13 mouse cellular contexts compared by ENCODE assay signal in the genomic region with DNA sequence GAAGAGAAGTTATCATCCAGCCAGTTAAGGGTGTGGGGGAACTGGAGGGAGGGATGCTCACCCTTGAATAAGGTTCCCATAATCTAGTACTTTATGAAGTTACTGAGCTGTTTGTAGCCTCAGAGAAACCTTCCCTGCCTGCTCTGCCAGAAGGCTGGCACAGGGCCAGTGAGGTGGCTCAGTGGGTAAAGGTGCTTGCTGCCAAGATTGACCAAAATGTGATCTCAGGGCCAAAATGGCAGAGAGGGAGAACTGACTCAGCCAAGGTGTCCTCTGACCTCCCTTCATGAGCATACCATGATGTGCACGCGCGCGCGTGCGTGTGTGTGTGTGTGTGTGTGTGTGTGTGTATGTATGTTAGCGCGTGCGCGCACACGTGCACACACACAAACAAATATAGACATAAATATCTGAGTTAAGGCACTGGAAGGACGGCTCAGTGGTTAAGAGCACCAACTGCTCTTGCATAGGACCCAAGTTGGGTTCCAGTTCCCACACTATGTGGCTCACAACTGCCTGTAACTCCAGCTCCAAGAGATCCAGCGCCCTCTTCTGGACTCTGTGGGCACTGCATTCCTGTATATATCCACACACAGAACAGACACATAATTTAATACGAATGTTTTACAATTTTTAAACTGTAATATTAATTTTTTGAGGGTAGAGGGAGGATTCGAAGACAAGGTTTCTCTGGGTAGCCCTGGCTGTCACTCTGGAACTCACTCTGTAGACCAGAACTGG. TPM values are rescaled to one million over a fixed set of nuclear protein-coding genes. Genes with fewer than 3 reads are reported as not detected.
A peak's percentile ranks its signal among the peaks of the same experiment; 100 is the strongest.
DNase-seq lines count a peak whose midpoint lies in the region; ATAC-seq and TF ChIP-seq lines count a peak whose summit lies in the region.
"Had no signal": no experiment of that assay in that cellular context is flagged by ENCODE, and none has a peak within 500 bp of the region (broad histone marks: within the 10 kb centered on the region; RNA-seq: fewer than 3 reads in every experiment).

No protein-coding gene starts in this region.

- no peak overlapping the region for H3K27ac ChIP-seq in gastrocnemius, adult 2 months
- H3K27ac ChIP-seq in lung, embryonic 14.5 days (ENCODE audit: low read depth), result no peak overlapping the region
- H3K27ac ChIP-seq in bone marrow macrophage, adult 2 months (ENCODE audit: insufficient read depth, low read depth, low read length), result no peak overlapping the region
- no peak overlapping the region for H3K27ac ChIP-seq in cortical plate, adult 2 months (ENCODE audit: insufficient read depth, low read length)
- H3K27ac ChIP-seq: embryonic facial prominence, embryonic 15.5 days; heart, embryonic 15.5 days; macrophage had no signal

- WGBS in lung, embryonic 14.5 days, result 92% methylated on average over 15 of the region's 15 CpGs

- peaks cover 40% of the 10 kb centered on the region for H3K36me3 ChIP-seq in lung, embryonic 14.5 days (ENCODE audit: insufficient read depth)

- H3K4me2 ChIP-seq in lung, embryonic 14.5 days, result no peak overlapping the region
- H3K4me2 ChIP-seq: embryonic facial prominence, embryonic 15.5 days; heart, embryonic 15.5 days had no signal

- H3K4me1 ChIP-seq in lung, embryonic 14.5 days (ENCODE audit: insufficient read depth), result no peaks in the 10 kb centered on the region
- peaks cover 15% of the 10 kb centered on the region for H3K4me1 ChIP-seq in bone marrow macrophage, adult 2 months (ENCODE audit: control insufficient read depth, insufficient read depth, low read length)
- peaks cover 7% of the 10 kb centered on the region for H3K4me1 ChIP-seq in cortical plate, adult 2 months (ENCODE audit: control insufficient read depth, insufficient read depth, low read length)
- H3K4me1 ChIP-seq: embryonic facial prominence, embryonic 15.5 days had no signal

- no peak overlapping the region for H3K4me3 ChIP-seq in gastrocnemius, adult 2 months
- H3K4me3 ChIP-seq in lung, embryonic 14.5 days (ENCODE audit: low read depth, low read length), result no peak overlapping the region
- no peak overlapping the region for H3K4me3 ChIP-seq in bone marrow macrophage, adult 2 months (ENCODE audit: insufficient read depth, low read length)
- no peak overlapping the region for H3K4me3 ChIP-seq in cortical plate, adult 2 months (ENCODE audit: insufficient read depth, low read length)
- H3K4me3 ChIP-seq: embryonic facial prominence, embryonic 15.5 days; heart, embryonic 15.5 days had no signal

- no peak for ATAC-seq in lung, embryonic 14.5 days (ENCODE audit: insufficient read depth)

- TF ChIP-seq CTCF in gastrocnemius, adult 2 months (IDR thresholded peaks at IDR 0.05), result peak; percentile 27; the same call in 1 of the 2 replicates
- TF ChIP-seq CTCF in lung, embryonic 14.5 days (IDR thresholded peaks at IDR 0.05; ENCODE audit: low read depth), result 0 out of 2 replicates have a peak, but pooled peaks have one; percentile 24
- TF ChIP-seq CTCF in bone marrow macrophage, adult 2 months (IDR thresholded peaks at IDR 0.05; ENCODE audit: low read depth, low read length), result 0 out of 2 replicates have a peak, but pooled peaks have one; percentile 20
- TF ChIP-seq CTCF in cortical plate, adult 2 months (IDR thresholded peaks at IDR 0.05; ENCODE audit: extremely low read depth, insufficient read depth, low read length), result 0 out of 2 replicates have a peak, but pooled peaks have one; percentile 3

- DNase-seq in gastrocnemius, adult 2 months, result no peak
- no peak for DNase-seq in gastrocnemius, adult 8-10 months (ENCODE audit: low spot score in 2 of 2)
- DNase-seq in lung, embryonic 14.5 days, result no peak
- no peak for DNase-seq in lung, postnatal 36 days
- no peak for DNase-seq in embryo, embryonic 9.5 days (ENCODE audit: extremely low spot score)
- DNase-seq in heart, adult 11 months, result no peak
- DNase-seq: adrenal gland, postnatal 25 days; kidney, adult 11 months had no signal

- H3K9ac ChIP-seq in lung, embryonic 14.5 days, result no peak overlapping the region
- H3K9ac ChIP-seq: embryonic facial prominence, embryonic 15.5 days; heart, embryonic 15.5 days had no signal

- no peaks in the 10 kb centered on the region for H3K9me3 ChIP-seq in lung, embryonic 14.5 days (ENCODE audit: low read depth, low read length)
- H3K9me3 ChIP-seq: embryonic facial prominence, embryonic 15.5 days; heart, embryonic 15.5 days had no signal

- no peaks in the 10 kb centered on the region for H3K27me3 ChIP-seq in lung, embryonic 14.5 days (ENCODE audit: insufficient read depth, low read length)
- H3K27me3 ChIP-seq: embryonic facial prominence, embryonic 15.5 days; heart, embryonic 15.5 days had no signal

- no peak for TF ChIP-seq POLR2A in bone marrow macrophage, adult 2 months (IDR thresholded peaks at IDR 0.05; ENCODE audit: borderline replicate concordance, low read depth, low read length)
- TF ChIP-seq POLR2A in cortical plate, adult 2 months (IDR thresholded peaks at IDR 0.05; ENCODE audit: extremely low read depth, insufficient read depth, low read length), result no peak

- intact Hi-C loops in gastrocnemius, adult 2 months (cut with DNase I), result no loop called here

RNA-seq across cellular contexts. Expression of a gene that starts 26.1 kb away (rescaled TPM):
- 1 to 10 TPM; 3.0 to 4.2 TPM for total RNA-seq in gastrocnemius, adult 2 months (2021)
- total RNA-seq in gastrocnemius, adult 8-10 months (2022), result 1 to 10 TPM; 1.4 to 2.1 (median 1.9) TPM
- 5.8 and 6.6 TPM in 2 replicates for polyA plus RNA-seq in lung, embryonic 14.5 days (2014; fragmentation: Nextera tagmentation; extraction: Ambion mirVana)
- 13.1 and 14.3 TPM in 2 replicates for polyA plus RNA-seq in bone marrow macrophage, adult 2 months (2012; ENCODE audit: insufficient read depth, insufficient read length, missing spikeins)
- 74.1 and 77.0 TPM in 2 replicates for polyA plus RNA-seq in cortical plate, adult 2 months (2012; rRNA removed)

RNA-seq across cellular contexts. Expression of a gene that starts 33.8 kb away (rescaled TPM):
- not detected for total RNA-seq in gastrocnemius, adult 2 months (2021)
- total RNA-seq in gastrocnemius, adult 8-10 months (2022), result not detected
- polyA plus RNA-seq in lung, embryonic 14.5 days (2014; fragmentation: Nextera tagmentation; extraction: Ambion mirVana), result not detected in 2 replicates
- polyA plus RNA-seq in bone marrow macrophage, adult 2 months (2012; ENCODE audit: insufficient read depth, insufficient read length, missing spikeins), result not detected in 2 replicates
- 0.06 and 0.49 TPM in 2 replicates for polyA plus RNA-seq in cortical plate, adult 2 months (2012; rRNA removed)
- total RNA-seq: adrenal gland, postnatal 25 days had no signal
- polyA plus RNA-seq: macrophage had no signal

RNA-seq across cellular contexts. Expression of a gene that starts 55.0 kb away (rescaled TPM):
- 10 to 100 TPM; 18.3 to 19.8 TPM for total RNA-seq in gastrocnemius, adult 2 months (2021)
- total RNA-seq in gastrocnemius, adult 8-10 months (2022), result 10 to 100 TPM; 16.0 to 23.8 (median 19.5) TPM
- polyA plus RNA-seq in lung, embryonic 14.5 days (2014; fragmentation: Nextera tagmentation; extraction: Ambion mirVana), result 324 and 338 TPM in 2 replicates
- polyA plus RNA-seq in bone marrow macrophage, adult 2 months (2012; ENCODE audit: insufficient read depth, insufficient read length, missing spikeins), result 90.0 and 91.9 TPM in 2 replicates
- 124 and 128 TPM in 2 replicates for polyA plus RNA-seq in cortical plate, adult 2 months (2012; rRNA removed)
